21 mouse cellular contexts compared by ENCODE assay signal in the genomic region with DNA sequence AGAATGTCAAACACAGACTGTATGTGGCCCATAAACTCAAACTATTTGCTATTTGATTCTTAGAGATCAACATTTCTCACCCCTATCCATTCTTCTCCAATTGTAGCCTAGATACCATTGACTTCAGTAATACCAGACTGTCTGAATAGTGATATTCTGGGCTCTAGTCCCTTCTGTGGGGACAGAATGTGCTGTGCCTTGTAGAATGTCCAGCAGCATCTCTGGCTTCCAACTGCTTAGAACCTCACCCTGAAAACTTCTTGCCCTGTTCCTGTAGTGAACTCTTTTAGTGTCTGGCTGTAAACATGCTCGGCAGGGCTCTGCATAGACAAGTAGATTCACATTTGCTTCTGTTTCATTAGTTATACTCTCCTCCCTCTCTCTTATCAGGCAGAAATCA.
"Had no signal": no experiment of that assay in that cellular context is flagged by ENCODE, and none has a peak within 500 bp of the region (broad histone marks: within the 10 kb centered on the region; RNA-seq: fewer than 3 reads in every experiment).

No protein-coding gene starts in this region.

- H3K27me3 ChIP-seq: lung, embryonic 15.5 days; megakaryocyte, embryonic 14.5 days; midbrain, embryonic 13.5 days; midbrain, embryonic 15.5 days; neural tube, embryonic 12.5 days; stomach, embryonic 15.5 days had no signal

- ATAC-seq: liver, postnatal 0 days; lung, postnatal 0 days; midbrain, embryonic 13.5 days; midbrain, embryonic 15.5 days had no signal

- DNase-seq: liver, postnatal 0 days; lung, adult 2 months; lung, postnatal 14 days; lung, postnatal 36 days; retina, postnatal 1 day; right cerebral cortex, adult 18-20 months; right cerebral cortex, postnatal 25 days; right cerebral cortex, postnatal 4 days; thymus, adult 2 months; thymus, postnatal 25 days; thymus, postnatal 4 days had no signal

- H3K9me3 ChIP-seq: lung, embryonic 15.5 days; midbrain, embryonic 13.5 days; midbrain, embryonic 15.5 days; stomach, embryonic 15.5 days had no signal

- H3K4me3 ChIP-seq: lung, embryonic 15.5 days; megakaryocyte, embryonic 14.5 days; midbrain, embryonic 13.5 days; midbrain, embryonic 15.5 days; neural tube, embryonic 12.5 days; stomach, embryonic 15.5 days had no signal

- H3K27ac ChIP-seq: lung, embryonic 15.5 days; macrophage; midbrain, embryonic 13.5 days; midbrain, embryonic 15.5 days; neural tube, embryonic 12.5 days; stomach, embryonic 15.5 days; stomach, postnatal 0 days had no signal

- H3K4me2 ChIP-seq: lung, embryonic 15.5 days; midbrain, embryonic 11.5 days; midbrain, embryonic 13.5 days; midbrain, embryonic 15.5 days; neural tube, embryonic 12.5 days; stomach, embryonic 15.5 days had no signal

- H3K4me1 ChIP-seq: lung, embryonic 15.5 days; megakaryocyte, embryonic 14.5 days; midbrain, embryonic 13.5 days; midbrain, embryonic 15.5 days; neural tube, embryonic 12.5 days; stomach, embryonic 15.5 days had no signal

- H3K36me3 ChIP-seq: lung, embryonic 15.5 days; midbrain, embryonic 13.5 days; midbrain, embryonic 15.5 days; neural tube, embryonic 12.5 days; stomach, embryonic 15.5 days had no signal

- H3K9ac ChIP-seq: liver, postnatal 0 days; lung, embryonic 15.5 days; midbrain, embryonic 13.5 days; midbrain, embryonic 15.5 days; neural tube, embryonic 12.5 days; stomach, embryonic 15.5 days had no signal
